Mouse (Mus musculus) hindbrain, embryonic 15.5 days (tissue): ENCODE measurements at regions not wholly inside any gene's neighbourhood (a gene's known extent, or its start where the extent isn't known, plus 50 kb on each side); places are given as distances from the start of the nearest gene placed in this dataset.

Source experiments
- ATAC-seq: fragments of 200-750 bp; cut with Nextera tagmentation; 2 replicates; pipeline ENCODE4 v1.8.0; 2017; ENCODE audit warnings: low read depth, moderate number of reproducible peaks, moderate TSS enrichment; ENCODE audit not compliant: low FRiP score
- H3K27ac ChIP-seq: fragments of 300-500 bp; sonication (generic); replicated peaks from 2 replicates; pipeline ENCODE4 v1.5.1; 2015; ENCODE audit warnings: mild to moderate bottlenecking, inconsistent platforms
- H3K27me3 ChIP-seq: fragments of 300-500 bp; sonication (generic); 2 replicates; pipeline ENCODE4 v1.6.1; 2015; ENCODE audit warnings: control low read depth, inconsistent platforms
- H3K36me3 ChIP-seq: fragments of 300-500 bp; sonication (generic); 2 replicates; pipeline ENCODE4 v1.6.1; 2015; ENCODE audit warnings: control low read depth, inconsistent platforms
- H3K4me1 ChIP-seq: fragments of 300-500 bp; sonication (generic); replicated peaks from 2 replicates; pipeline ENCODE4 v1.6.1; 2015; ENCODE audit warnings: control low read depth, inconsistent platforms
- H3K4me2 ChIP-seq: fragments of 300-500 bp; sonication (generic); 2 replicates; pipeline ENCODE4 v1.6.1; 2015; ENCODE audit warnings: moderate library complexity, mild to moderate bottlenecking, inconsistent platforms
- H3K4me3 ChIP-seq: fragments of 300-500 bp; sonication (generic); 2 replicates; pipeline ENCODE4 v1.5.1; 2015; ENCODE audit warnings: mild to moderate bottlenecking, inconsistent platforms
- H3K9ac ChIP-seq: fragments of 300-500 bp; sonication (generic); 2 replicates; pipeline ENCODE4 v1.6.1; 2015; ENCODE audit warnings: inconsistent platforms
- H3K9me3 ChIP-seq: fragments of 300-500 bp; sonication (generic); 2 replicates; pipeline ENCODE4 v1.6.1; 2016; ENCODE audit warnings: control low read depth, inconsistent platforms
- WGBS: fragments of 180-500 bp; shearing (Covaris S2); methylation state at CpG from one replicate; pipeline ENCODE4 v1.1.7; 2015; 5-methylcytosine and 5-hydroxymethylcytosine counted together

DNA sequence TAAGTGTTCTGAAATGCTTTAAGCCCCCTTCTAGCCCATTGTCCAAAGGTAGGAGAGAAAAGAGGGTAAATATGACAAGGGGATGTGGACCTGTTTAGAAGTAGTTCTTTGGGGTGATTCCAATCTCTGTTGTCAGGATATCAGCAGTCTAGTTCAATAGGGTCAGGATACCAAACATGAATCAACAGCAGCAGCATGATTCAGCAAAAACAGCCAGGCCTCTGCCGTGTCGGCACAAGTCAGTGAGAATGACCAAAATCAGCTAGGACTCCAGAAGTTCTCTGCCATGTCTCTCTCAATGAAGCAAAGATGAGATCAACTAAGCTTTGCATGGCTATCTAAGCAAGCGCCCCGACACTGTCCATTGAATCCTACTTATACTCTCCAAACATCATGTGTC lies 97.5 kb upstream of the Peli1 start:
- WGBS = 98% methylated on average over 4 of the region's 4 CpGs
- Histone ChIP-seq H3K4me3 (no peak overlapping the region), H3K36me3 (no peaks in the 10 kb centered on the region), H3K4me1 (peaks cover 5% of the 10 kb centered on the region; the same call in 1 of the 2 replicates), H3K27me3 (no peaks in the 10 kb centered on the region), H3K9ac (no peak overlapping the region), H3K27ac (no peak overlapping the region), H3K4me2 (no peak overlapping the region), H3K9me3 (no peaks in the 10 kb centered on the region)
- ATAC-seq = no peak

DNA sequence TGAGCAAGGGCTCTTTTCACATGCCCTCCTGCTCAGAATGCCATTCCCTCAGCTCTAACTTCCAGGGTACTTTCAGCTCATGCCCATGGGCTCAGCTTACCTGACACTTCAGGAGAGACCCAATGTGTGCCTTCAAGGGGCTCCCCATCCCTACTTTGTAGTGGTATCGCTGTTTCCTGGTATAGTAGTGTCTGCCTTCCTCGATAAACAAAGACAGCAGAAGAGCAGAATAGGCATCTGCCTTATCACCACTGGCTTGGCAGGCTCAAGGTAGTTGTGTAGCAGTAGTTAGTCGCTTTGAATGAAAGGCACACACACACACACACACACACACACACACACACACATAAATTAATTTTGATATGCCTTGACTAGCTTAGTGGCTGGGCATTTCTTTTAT lies 89.7 kb upstream of the Peli1 start:
- 92% methylated on average over 3 of the region's 3 CpGs for WGBS
- H3K9me3 ChIP-seq = no peaks in the 10 kb centered on the region
- no peak overlapping the region for H3K4me3 ChIP-seq
- H3K4me2 ChIP-seq = no peak overlapping the region
- H3K36me3 ChIP-seq = no peaks in the 10 kb centered on the region
- H3K4me1 ChIP-seq = no peaks in the 10 kb centered on the region
- ATAC-seq = no peak
- no peak overlapping the region for H3K27ac ChIP-seq
- no peaks in the 10 kb centered on the region for H3K27me3 ChIP-seq
- no peak overlapping the region for H3K9ac ChIP-seq

DNA sequence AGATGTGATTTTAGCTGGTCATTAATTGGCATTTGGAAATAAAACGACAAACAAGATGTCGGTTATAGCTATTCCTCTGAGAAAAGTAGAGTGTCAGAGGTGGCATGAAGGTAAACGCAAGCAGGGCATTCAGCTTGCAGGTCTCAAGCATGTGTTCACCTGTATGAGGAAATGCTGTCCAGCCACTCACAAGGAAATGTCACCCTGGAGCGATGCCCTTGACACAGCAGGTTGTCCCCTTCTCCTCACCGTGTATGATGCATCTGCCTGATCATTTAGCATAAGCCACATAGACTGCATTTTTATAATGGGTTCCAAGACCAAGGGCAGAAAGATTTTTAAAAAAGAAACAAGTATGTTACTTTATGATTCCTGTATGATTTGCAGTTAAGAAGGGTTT lies 83.9 kb upstream of the Peli1 start:
- H3K4me2 ChIP-seq = no peak overlapping the region
- no peak overlapping the region for H3K4me3 ChIP-seq
- no peaks in the 10 kb centered on the region for H3K27me3 ChIP-seq
- no peak overlapping the region for H3K9ac ChIP-seq
- H3K27ac ChIP-seq = no peak overlapping the region
- ATAC-seq = no peak
- 90% methylated on average over 5 of the region's 5 CpGs for WGBS
- no peaks in the 10 kb centered on the region for H3K4me1 ChIP-seq
- no peaks in the 10 kb centered on the region for H3K9me3 ChIP-seq
- H3K36me3 ChIP-seq = no peaks in the 10 kb centered on the region

DNA sequence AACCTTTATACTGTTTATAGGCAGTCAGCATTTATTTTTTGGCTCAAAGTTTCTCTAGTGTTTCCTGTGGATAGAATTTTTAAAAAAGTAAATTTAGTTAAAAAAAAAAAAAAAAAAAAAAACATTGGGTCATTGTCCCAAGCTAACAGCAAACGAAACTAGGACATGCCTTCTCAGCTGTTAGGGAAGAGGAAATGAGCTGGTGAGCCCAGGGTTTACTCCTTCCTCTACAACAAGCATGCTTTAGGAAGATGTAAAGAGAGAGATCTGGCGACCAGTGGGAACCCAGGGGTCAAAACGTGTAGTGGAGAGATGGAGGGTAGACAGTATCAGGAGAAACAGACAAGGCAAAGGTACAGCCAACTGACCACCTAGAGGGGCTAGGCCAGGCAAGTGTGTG lies 81.6 kb upstream of the Peli1 start:
- no peaks in the 10 kb centered on the region for H3K36me3 ChIP-seq
- H3K9me3 ChIP-seq = no peaks in the 10 kb centered on the region
- no peak overlapping the region for H3K4me3 ChIP-seq
- no peaks in the 10 kb centered on the region for H3K27me3 ChIP-seq
- no peak overlapping the region for H3K27ac ChIP-seq
- H3K9ac ChIP-seq = no peak overlapping the region
- no peaks in the 10 kb centered on the region for H3K4me1 ChIP-seq
- no peak for ATAC-seq
- 87% methylated on average over 3 of the region's 3 CpGs for WGBS
- H3K4me2 ChIP-seq = no peak overlapping the region

DNA sequence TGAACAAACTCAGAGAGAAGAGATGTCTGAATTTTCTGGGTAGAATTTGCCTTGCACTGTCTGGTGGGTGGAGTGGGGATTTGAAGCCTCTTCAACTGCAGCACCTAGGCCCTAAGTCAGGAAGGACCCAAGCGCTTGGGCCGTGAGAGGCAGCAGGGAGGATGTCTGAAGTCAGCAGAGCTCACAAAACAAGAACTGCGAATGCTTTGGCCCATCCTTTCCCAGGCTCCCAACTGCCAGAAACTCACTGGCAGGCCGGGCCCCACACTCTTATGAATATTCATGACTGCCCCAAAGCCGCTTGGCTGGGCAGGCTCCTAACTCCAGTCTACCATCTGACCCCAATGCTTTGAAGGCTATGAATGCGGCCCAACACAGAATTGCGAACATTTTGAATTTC lies 80.2 kb upstream of the Peli1 start:
- H3K9ac ChIP-seq = no peak overlapping the region

DNA sequence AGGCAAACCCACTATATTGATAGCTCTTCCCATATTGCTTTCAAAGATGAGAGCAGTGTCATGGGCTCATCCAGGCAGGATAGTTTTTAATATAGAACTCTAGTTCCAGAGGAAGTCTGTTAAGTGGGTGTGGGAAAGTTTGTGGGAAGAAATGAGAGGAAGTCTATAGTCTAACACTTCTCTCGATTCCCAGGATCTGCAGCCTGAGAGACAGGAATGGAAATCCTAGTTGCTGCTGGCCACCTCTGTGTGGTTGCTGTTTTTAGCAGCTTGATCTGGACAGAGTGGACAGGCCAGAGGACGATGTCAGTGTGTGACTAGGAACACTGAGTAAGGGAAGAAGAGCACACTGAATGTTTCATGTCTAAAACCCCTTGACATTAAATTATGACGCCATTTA lies 76.8 kb upstream of the Peli1 start:
- Histone ChIP-seq H3K4me3 (no peak overlapping the region), H3K27ac (no peak overlapping the region), H3K4me1 (peaks cover 21% of the 10 kb centered on the region), H3K9me3 (no peaks in the 10 kb centered on the region), H3K9ac (no peak overlapping the region), H3K36me3 (no peaks in the 10 kb centered on the region), H3K4me2 (no peak overlapping the region), H3K27me3 (no peaks in the 10 kb centered on the region)
- 72% methylated on average over 3 of the region's 3 CpGs for WGBS
- no peak for ATAC-seq

More for the DNA sequence above, 80.2 kb upstream of the Peli1 start:
- ATAC-seq = peak; percentile 69; the same call in 1 of the 2 replicates
- Histone ChIP-seq H3K9me3 (no peaks in the 10 kb centered on the region), H3K27ac (no peak overlapping the region), H3K36me3 (no peaks in the 10 kb centered on the region), H3K27me3 (no peaks in the 10 kb centered on the region), H3K4me1 (peaks cover 6% of the 10 kb centered on the region; the same call in 1 of the 2 replicates), H3K4me3 (no peak overlapping the region), H3K4me2 (no peak overlapping the region)
- WGBS = 16% methylated on average over 7 of the region's 7 CpGs

DNA sequence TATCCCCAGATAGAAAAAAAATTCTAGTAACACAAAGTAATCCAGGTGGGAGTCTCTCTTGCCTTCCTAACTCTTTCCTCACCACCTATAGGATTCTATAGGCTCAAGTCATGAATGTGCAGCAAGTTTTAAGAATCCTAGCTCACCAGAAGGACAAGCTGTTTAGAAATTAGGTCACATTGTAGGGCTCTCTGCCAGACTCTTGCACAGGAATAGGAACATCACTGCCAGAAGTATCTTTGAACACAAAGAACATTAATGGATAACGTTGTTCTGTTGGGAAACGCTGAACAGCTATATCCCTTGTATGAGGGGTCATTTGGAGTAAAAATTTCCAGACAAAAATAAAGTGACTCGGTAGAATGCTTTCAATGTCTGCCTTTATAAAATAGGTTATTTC lies 75.6 kb upstream of the Peli1 start:
- 65% methylated on average over 3 of the region's 3 CpGs for WGBS
- Histone ChIP-seq H3K4me2 (no peak overlapping the region), H3K9me3 (no peaks in the 10 kb centered on the region), H3K27me3 (no peaks in the 10 kb centered on the region), H3K4me1 (peaks cover 21% of the 10 kb centered on the region), H3K4me3 (no peak overlapping the region), H3K27ac (no peak overlapping the region; the same call in 1 of the 2 replicates), H3K36me3 (no peaks in the 10 kb centered on the region), H3K9ac (no peak overlapping the region)
- no peak for ATAC-seq

DNA sequence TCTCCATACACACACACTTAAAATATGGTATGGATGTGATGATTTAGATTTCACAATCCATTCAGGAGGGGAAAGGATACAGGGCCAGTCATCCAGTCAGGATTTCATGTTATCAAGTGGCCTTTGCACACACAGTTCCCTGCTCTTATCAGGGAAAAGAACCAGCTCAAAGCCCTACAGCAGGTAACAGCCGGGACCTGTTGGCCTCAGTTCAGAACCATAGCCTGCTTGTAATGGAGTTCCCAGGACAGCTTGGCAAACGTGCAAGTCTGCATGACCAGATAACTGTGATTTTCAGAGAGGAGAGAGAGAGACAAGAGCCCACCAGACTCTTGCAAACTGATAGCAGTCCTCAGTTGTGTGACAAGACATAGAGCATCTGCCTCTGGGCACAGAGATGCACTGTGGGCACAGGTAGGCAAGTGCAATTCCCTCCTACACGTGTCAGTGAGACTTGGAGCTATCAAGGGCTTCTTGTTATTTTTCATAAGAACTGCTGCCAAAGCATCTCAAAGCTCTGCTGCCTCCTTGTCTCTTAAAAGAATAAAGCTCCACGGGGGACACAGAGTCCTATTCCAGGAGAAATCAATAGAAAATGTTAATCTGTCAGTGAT lies 74.9 kb upstream of the Peli1 start:
- H3K4me2 ChIP-seq = no peak overlapping the region
- 0 out of 2 replicates have a peak overlapping the region, but pooled peaks have one; percentile 11 for H3K27ac ChIP-seq
- peak; percentile 65 for ATAC-seq
- H3K4me3 ChIP-seq = no peak overlapping the region
- 19% methylated on average over 4 of the region's 4 CpGs for WGBS
- no peaks in the 10 kb centered on the region for H3K36me3 ChIP-seq
- peaks cover 21% of the 10 kb centered on the region for H3K4me1 ChIP-seq
- no peaks in the 10 kb centered on the region for H3K9me3 ChIP-seq
- no peaks in the 10 kb centered on the region for H3K27me3 ChIP-seq
- H3K9ac ChIP-seq = no peak overlapping the region

DNA sequence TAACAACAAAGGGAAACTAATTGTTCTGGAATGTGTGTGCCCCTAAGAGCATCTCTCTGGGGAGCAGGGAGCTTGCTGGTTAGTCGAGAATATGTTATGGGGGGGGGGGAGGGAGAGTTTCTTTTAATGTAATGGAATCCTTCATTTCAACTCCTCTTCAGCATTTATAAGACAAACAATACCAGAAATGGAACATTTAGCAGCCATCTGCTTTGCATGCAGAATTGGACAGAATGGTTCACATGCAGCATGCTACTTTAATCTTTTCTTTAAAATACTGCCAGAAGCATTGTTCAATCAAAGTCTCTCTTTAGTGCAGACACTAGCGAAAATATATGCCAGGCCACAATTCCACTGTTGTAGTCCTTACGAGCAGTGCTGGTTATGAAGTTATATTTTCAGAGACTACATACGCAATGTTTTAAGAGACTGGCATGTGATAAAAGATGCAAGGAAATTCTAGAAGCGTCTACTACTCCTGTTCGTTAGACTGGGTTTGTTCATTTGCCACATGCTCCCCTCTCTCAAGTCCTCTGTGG lies 74.2 kb upstream of the Peli1 start:
- Histone ChIP-seq H3K27ac (no peak overlapping the region), H3K27me3 (no peaks in the 10 kb centered on the region), H3K4me3 (no peak overlapping the region), H3K36me3 (no peaks in the 10 kb centered on the region), H3K4me1 (peaks cover 21% of the 10 kb centered on the region), H3K9me3 (no peaks in the 10 kb centered on the region), H3K4me2 (no peak overlapping the region), H3K9ac (no peak overlapping the region)
- ATAC-seq = no peak
- 48% methylated on average over 6 of the region's 6 CpGs for WGBS

DNA sequence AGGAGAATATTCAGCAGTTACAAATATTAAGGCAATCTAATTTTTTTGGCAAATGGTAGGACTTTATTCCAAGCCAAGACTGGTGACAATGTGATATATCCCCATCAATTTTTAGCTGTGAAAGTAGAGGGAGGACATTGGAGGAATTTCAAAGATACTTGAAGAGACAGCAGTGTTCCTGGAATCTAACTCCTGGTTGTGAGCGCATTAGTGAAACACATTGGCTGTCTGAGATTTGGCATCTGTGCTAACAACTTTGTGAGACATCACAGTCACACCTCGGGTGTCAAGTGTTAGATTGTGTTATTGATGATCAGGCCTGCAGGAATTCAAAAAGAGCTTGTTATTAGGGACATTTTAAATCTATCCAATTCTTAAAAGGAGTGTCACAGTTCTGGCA lies 71.3 kb upstream of the Peli1 start:
- WGBS = 81% methylated on average over 2 of the region's 2 CpGs

DNA sequence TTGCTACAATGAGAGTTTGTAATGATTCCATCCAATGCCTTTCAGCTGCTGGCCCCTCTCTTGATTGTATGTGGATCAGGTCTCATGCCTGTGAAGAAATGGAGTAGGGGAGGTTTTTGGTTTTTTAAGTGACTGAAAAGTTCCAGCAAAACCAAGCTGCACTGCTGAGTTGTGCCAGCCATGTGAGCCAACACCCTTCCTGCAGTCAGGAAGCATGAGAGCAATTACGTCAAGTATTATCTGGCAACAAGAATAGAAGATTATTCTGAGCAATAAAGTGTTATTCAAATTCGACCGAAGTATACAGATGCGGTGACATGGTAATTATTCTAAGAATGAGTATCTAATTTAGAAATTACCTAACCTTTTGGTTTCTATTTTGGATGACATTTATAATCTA lies 67.0 kb upstream of the Peli1 start:
- no peak overlapping the region for H3K9ac ChIP-seq
- H3K36me3 ChIP-seq = no peaks in the 10 kb centered on the region
- no peak overlapping the region for H3K4me3 ChIP-seq
- no peak overlapping the region for H3K4me2 ChIP-seq
- no peak for ATAC-seq
- no peaks in the 10 kb centered on the region for H3K27me3 ChIP-seq
- no peaks in the 10 kb centered on the region for H3K9me3 ChIP-seq
- no peaks in the 10 kb centered on the region for H3K4me1 ChIP-seq
- no peak overlapping the region for H3K27ac ChIP-seq
- WGBS = 85% methylated on average over 4 of the region's 4 CpGs

More for the DNA sequence above, 71.3 kb upstream of the Peli1 start:
- ATAC-seq = no peak
- Histone ChIP-seq H3K4me3 (no peak overlapping the region), H3K9me3 (no peaks in the 10 kb centered on the region), H3K27me3 (no peaks in the 10 kb centered on the region), H3K36me3 (no peaks in the 10 kb centered on the region), H3K4me1 (peaks cover 21% of the 10 kb centered on the region), H3K9ac (no peak overlapping the region), H3K4me2 (no peak overlapping the region), H3K27ac (no peak overlapping the region)

DNA sequence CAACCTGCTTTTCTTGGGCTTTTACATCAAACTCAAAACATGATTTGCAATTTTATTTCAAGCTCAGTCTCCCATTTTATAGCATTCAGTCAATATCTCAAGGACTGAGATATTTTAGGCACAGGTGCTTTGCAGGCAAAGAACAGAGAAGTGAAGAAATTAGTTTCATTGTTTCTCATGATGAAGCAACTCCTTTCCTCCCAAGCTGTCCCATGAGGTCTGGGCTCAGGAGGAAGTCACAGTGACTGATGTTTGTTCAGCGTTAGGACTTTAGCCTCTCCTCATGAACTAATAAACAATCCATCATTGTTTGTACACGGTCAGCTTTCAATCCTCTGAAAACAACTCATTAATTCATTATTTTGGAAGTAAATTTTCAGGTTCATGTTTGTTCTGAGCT lies 66.6 kb upstream of the Peli1 start:
- H3K27ac ChIP-seq = no peak overlapping the region
- H3K9ac ChIP-seq = no peak overlapping the region
- WGBS = 54% methylated on average over 2 of the region's 2 CpGs
- no peaks in the 10 kb centered on the region for H3K9me3 ChIP-seq
- no peaks in the 10 kb centered on the region for H3K27me3 ChIP-seq
- H3K4me3 ChIP-seq = no peak overlapping the region
- no peaks in the 10 kb centered on the region for H3K36me3 ChIP-seq
- ATAC-seq = no peak
- no peaks in the 10 kb centered on the region for H3K4me1 ChIP-seq
- H3K4me2 ChIP-seq = no peak overlapping the region

DNA sequence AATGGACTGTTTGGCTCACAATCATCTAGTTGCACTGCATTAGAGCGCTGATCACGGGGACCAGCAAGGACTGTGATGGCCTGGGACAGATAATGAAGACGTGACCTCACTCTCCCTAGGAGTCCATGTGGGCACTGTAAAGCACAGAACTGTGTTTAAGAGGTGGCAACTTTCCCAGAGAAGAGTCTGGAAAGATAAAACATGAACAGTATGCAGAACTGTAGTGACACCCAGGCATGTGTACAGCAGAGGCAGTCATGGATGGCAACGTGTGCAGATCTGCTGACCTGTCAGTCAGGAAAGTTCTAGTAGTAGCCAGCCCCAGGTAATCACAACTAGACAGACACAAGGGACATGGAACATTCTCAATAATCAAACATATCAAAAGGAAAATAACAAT lies 63.8 kb upstream of the Peli1 start:
- Histone ChIP-seq H3K4me3 (no peak overlapping the region), H3K4me1 (no peaks in the 10 kb centered on the region), H3K27ac (no peak overlapping the region), H3K9ac (no peak overlapping the region), H3K27me3 (no peaks in the 10 kb centered on the region), H3K36me3 (no peaks in the 10 kb centered on the region), H3K4me2 (no peak overlapping the region), H3K9me3 (no peaks in the 10 kb centered on the region)
- 91% methylated on average over 4 of the region's 4 CpGs for WGBS
- ATAC-seq = no peak
